Mouse (Mus musculus): ENCODE measurements at regions not wholly inside any gene's neighbourhood (a gene's known extent, or its start where the extent isn't known, plus 50 kb on each side); places are given as distances from the start of the nearest gene placed in this dataset.
A peak's percentile ranks its signal among the peaks of the same experiment; 100 is the strongest.

DNA sequence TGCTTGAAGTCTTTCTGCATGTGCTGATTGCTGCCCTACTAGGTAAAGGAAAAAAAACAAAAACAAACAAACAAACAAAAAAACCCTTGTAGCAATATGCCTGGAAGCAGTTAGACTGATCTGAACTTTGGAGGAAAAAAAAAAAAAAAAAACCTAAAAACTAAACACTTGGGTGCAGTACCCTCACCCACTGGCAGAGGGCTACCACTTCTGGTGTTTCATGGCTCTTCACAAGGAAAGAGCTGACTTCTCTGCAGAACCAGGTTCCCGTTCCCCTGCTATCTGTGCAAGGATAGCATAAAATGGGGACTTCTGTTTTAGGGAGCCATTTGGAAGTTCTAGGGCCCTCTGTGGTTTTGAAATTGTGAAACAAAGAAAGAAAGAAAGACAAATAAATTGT lies 52.2 kb upstream of the Otud4 start:
- DNase-seq = no peak

DNA sequence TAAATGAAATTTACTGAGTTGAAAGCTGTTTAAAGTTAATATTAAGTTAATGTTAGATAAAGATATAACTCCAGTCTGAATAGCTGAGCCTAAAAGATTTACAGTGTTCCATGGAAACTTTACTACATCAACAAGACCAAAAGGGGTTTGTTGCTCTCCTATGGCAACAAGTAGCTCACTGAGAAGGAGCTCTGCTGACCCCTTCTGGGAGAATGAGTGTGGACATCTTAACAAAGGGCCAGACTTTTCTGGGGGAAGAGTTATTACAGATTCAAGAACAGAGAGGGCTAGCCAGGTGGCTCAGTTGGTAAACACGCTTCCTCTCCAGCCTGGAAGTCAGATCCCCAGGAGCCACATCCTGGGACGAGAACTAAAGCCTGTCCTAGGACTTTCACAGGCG lies 54.5 kb upstream of the Otud4 start:
- DNase-seq = peak; percentile 42

- no peak for DNase-seq
Observed at GRCm38 (mm10) chr8:79583326-79583725, 56.1 kb upstream of the Otud4 start.

DNA sequence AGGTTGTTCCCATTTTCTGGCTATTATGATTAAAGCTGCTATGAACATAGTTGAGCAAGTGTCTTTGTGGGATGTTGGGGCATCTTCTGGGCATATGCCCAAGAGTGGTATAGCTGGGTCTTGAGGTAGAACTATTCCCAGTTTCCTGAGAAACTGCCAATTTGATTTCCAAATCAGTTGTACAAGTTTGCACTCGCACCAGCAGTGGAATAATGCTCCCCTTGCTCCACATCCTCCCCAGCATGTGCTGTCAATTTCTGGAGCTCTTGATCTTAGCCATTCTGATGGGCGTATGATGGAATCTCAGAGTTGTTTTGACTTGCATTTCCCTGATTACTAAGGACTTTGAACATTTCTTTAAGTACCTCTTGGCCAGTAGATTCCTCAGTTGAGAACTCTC lies 57.2 kb upstream of the Otud4 start:
- no peak for DNase-seq

DNA sequence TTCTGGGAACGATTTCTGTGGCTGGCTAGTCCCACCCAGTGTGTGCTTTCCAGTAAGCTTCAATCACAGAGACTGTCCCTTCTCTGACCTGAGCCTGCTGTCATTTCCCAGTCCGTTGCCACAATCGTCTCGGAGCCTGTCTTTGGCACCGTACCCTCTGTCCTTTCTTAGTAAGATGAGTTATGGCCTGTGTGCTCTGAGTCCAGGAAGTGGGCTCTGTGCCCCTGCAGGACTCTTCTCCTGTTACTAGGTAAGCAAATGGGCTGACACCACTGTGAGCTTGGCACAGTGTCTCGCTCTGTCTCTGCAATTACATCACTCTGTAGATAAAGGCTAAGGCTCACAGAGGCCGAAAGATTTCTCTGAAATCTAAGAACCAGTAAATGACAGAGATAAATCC lies 63.3 kb upstream of the Otud4 start:
- DNase-seq = peak; percentile 53

GRCm38 (mm10) chr8:79575175-79575734 lies 64.2 kb upstream of the Otud4 start:
- DNase-seq = no peak

GRCm38 (mm10) chr8:79573491-79573890 lies 65.9 kb upstream of the Otud4 start:
- DNase-seq = no peak

DNA sequence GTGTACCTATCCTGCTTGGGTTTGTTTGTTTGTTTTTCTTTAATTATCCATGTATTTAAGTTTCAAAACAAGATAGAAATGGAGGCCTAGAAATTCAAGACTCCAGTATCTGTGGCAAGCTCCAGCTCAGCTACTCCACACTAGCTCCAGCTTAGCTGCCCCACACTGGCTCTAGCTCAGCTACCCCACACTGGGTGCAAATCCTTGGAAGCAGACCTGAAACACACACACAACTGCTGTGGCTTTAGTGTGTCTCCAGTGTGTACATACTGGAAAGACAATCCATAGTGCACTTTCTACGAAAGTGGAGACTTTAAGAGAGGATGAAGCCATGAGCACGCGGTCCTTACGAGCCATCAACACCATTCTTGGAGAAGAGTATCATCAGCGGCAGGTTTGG lies 66.9 kb upstream of the Otud4 start:
- DNase-seq = no peak

- no peak for DNase-seq
Observed at GRCm38 (mm10) chr8:79563101-79563500, 76.3 kb upstream of the Otud4 start.

DNA sequence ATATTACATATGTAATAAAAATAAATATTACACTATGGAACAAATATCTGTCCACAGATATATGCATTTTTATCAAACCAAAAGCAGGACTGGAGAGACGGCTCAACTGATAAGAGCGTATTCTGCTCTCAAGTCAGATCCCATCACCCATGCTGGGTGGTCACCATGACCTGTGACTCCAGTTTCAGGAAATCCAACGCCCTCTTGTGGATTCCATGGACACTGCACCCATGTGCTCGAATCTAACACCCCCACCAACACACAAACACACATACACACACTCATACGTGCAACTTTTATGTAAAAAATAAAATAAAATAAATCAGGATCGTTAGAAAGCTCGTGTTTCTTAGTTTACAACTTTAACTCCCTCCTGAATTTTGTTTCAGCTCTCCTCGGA lies 76.7 kb upstream of the Otud4 start:
- no peak for DNase-seq

DNA sequence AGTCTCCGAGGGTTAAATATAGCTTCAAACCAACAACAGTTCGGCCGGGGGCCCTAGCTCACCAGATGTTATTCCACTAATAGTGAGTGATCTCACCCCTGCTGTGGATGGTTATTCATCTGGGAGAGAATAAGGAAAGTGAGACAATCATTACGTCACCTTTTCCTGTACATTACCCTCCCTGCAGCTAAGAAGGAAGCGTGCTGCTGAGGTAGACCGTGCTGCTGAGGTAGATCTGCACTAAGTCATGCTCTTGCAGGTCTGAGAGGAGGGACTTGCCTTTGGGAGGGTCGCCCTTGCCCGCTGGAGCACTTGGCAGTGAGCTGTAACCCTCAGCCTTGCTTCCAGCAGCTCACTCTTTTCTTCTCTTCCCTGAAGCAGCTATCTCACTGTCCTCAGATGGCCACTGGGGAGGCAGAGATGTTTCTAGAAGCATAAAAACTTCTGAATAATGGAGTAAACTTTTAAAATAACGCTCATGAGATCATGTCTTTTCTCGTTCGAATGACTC lies 77.3 kb upstream of the Otud4 start:
- DNase-seq = peak; percentile 17

DNA sequence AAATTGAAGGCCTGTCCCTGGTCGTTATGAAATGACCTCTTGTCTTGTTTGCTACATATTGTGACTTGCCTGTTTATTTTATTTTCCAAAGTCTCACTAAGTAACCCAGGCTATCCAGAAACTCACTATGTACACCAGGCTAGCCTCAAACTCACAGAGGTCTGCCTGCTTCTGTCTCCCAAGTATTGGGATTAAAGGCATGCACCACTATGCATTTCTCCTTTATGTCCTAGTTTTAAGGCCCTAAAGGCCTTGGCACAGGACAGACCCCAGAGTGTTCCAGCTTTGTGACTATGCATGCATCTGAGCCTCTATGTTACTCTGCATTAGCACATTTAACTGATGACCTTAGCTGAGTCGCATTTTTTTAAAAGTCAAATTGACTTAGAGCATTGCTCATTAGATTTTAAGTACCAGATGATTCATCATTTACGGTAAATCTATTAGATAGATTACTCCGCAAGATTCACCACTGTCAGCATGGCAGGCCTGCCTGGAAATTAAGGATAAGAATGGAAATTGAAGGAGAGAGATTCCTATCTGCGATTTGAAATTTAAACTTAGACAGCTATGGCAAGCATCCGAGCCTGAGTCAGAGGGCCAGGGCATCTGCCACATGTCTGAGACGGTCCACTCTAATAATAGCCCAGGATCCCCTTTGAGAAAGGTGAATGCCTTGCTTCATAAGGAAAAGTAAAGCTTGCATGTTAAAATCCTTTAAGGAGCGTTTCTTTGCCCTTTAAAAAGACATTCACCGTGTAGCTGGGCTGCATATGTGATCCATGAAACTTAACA lies 78.0 kb upstream of the Otud4 start:
- DNase-seq = peak; percentile 9

DNA sequence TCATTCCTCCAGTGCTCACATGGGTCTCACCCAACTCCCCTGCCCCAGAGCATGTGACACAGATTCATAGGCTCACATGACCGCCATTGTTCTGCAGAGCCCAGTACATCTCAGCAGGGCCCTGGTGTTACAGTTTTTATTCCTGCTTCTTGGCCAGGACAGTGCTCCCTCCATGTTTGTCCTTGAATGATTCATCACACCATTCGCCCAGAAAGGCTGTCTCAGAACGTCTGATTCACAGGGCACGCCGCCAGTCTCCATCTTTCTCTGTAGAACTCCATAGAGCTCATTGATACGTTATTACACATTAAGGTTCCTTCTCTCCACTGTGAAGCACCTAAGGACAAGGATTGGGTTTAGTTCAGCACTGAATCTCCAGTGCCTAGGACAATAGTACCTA lies 79.9 kb upstream of the Otud4 start:
- DNase-seq = no peak

DNA sequence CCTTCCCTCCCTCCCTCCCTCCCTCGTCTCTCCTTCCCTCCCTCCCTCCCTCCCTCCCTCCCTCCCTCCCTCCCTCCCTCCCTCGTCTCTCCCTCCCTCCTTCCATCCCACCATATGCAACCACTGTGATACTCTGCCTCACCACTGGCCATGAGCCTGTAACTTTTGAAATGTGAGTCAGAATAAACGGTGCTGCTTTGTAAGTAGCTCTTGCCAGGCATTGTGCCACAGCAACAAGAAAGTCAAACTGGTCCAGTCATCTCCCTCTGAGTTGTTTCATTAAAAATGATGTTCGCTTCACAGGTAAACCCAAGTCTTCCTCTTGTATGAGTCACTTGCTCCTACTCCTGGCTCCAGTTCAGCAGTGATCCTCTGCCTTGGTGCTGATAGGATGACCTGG lies 85.1 kb upstream of the Otud4 start:
- no peak for DNase-seq

GRCm38 (mm10) chr8:79550151-79550550 lies 89.3 kb upstream of the Otud4 start:
- no peak for DNase-seq

DNA sequence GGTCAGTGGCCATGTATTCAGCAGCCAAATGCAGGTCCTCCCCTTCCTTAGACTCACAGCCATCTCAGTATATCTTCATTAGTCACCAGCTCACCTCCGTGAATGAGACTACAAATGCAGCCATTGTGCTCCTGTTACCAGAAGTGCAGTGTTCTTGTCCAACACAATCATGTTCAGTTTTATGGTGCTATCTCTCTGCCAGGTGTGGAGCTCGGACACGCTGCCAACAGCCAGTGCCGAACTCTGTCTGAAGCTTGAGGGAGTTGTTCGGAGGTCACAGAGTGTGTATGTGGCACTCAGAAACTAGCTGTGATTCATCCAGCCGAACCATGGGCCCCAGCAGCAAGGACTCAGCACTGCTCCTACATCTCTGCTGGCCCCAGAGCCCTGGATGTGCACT lies 91.3 kb upstream of the Otud4 start:
- DNase-seq = no peak

GRCm38 (mm10) chr8:79545866-79546373 lies 93.5 kb upstream of the Otud4 start:
- DNase-seq = no peak

- no peak for DNase-seq
Observed at GRCm38 (mm10) chr8:79542461-79542860, 97.0 kb upstream of the Otud4 start.

DNA sequence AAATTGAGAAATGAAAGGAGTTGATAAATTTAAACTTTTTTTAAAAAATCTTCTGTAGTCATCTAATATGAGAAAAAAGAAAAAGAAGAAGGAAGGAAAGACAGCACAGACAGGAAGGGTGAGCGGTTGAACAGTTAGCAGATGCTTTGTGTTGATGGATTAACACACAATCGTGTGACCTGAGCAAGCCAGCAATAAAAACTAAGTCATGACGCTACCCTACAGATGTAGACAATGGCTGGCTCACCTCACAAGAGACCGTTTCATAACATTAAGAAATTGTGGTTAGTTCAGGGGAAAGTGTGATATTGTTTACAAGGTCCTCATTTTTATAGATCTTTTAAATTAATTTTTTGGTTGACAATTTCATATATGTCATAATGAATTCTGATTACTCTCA lies 99.4 kb upstream of the Otud4 start:
- no peak for DNase-seq

DNA sequence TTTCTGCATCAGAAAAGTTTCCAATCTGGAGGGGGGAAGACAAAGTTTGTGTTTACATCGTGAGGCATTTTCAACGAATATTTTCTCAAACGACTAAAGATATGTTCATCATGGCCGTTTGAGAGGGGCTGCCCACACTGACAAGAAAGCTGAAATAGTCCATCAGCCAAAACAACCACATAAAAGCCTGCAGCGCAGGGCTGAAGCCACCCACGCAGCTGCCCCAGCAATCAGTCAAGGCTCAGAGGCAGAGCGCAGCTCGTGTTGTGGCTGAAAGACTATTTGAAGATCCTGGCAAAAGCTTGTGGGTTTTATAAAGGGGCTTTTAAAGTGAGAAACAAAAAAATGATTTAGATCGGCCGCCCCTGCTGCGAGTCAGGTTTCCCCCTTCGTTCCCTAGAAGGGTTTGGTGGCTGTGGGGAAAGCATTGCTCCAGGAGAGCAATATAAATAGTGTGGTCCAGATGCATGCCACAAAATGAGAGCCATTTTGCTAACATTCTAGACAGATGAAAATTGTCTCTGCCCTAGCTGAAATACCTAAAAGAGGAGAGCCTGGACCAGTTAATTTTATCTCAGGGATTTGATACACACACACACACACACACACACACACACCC lies 105.0 kb upstream of the Otud4 start:
- DNase-seq = no peak

GRCm38 (mm10) chr8:79529556-79529955 lies 109.9 kb upstream of the Otud4 start:
- DNase-seq = no peak

DNA sequence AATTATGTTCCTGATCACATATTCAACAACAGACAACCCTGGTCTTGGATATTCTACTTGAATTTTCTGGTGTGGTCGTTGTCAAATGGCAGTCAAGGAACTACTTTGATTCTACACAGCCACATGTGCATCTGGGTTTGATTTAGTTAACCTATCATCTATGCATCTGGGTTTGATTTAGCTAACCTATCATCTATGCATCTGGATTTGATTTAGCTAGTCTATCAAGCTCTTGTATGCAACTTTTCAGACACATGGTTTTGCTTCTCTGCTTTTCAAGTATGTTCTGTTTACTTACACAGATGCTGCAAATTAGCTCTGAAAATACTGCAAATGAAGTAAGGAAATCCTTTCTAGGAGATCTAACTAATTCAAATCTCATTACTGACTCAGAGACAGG lies 117.4 kb upstream of the Otud4 start:
- no peak for DNase-seq

DNA sequence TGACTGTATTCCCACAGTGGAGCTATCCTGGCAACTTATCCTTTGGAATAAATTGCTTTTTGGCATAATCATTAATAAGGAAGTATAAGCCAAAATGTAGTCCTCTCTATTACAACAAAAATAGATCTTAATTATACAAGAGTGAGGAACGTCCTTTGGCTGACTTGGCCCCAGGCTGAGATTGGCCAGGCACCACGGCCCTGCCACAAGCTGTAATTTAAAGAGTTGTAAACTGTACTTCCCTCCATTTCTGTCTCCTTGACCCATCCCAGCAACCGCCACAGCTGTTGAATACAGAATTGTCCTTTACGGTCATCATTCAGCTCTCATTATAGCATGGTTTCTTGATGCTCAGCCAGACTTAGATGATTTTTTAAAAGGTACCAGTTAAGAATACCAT lies 119.6 kb upstream of the Smad1 start:
- DNase-seq = peak; percentile 19

All from gastrocnemius, postnatal 25 days (tissue).